Mouse (Mus musculus): Measurements from ENCODE around the gene Yars. TPM values are rescaled to one million over a fixed set of nuclear protein-coding genes. Genes with fewer than 3 reads are reported as not detected.

Gene Yars
- polyA plus RNA-seq (2015; fragmentation: Nextera tagmentation; extraction: Ambion mirVana), result 81.3 and 87.4 TPM in 2 replicates

GRCm38 (mm10) chr4:129189542-129190519 lies at the start of gene Yars, which contains the start of gene S100pbp:
Yars (plus strand) TSS chr4:129189760.
S100pbp (minus strand) TSS chr4:129189727.
- under 1% methylated on average over 58 of the region's 58 CpGs for WGBS
- ATAC-seq (replicated peaks; ENCODE audit: low FRiP score), result peak; percentile 83

GRCm38 (mm10) chr4:129140808-129141207 lies 48.8 kb upstream of the Yars start:
- Histone ChIP-seq H3K4me1 (peaks cover 43% of the 10 kb centered on the region), H3K27ac (no peak overlapping the region), H3K27me3 (peaks cover 24% of the 10 kb centered on the region), H3K36me3 (no peaks in the 10 kb centered on the region; the same call in 1 of the 2 replicates), H3K9ac (no peak overlapping the region), H3K9me3 (replicated peaks) (no peaks in the 10 kb centered on the region), H3K4me3 (replicated peaks) (no peak overlapping the region), H3K4me2 (no peak overlapping the region)
- WGBS, result 56% methylated on average over 4 of the region's 4 CpGs
- ATAC-seq (replicated peaks; ENCODE audit: low FRiP score), result no peak

More at GRCm38 (mm10) chr4:129189542-129190519, at the start of gene Yars, which contains the start of gene S100pbp:
- H3K4me1 ChIP-seq, result peaks cover 36% of the 10 kb centered on the region
- peak within 1 kb of the TSS; percentile 96 for H3K27ac ChIP-seq
- H3K36me3 ChIP-seq, result peaks cover 21% of the 10 kb centered on the region
- H3K4me3 ChIP-seq (replicated peaks), result peak within 1 kb of the TSS; percentile 94
- peak within 1 kb of the TSS; percentile 74 for H3K4me2 ChIP-seq
- H3K9ac ChIP-seq, result peak within 1 kb of the TSS; percentile 80
- no peaks in the 10 kb centered on the region for H3K27me3 ChIP-seq
- no peaks in the 10 kb centered on the region for H3K9me3 ChIP-seq (replicated peaks)

- WGBS, result 75% methylated on average over 17 of the region's 17 CpGs
- no peaks in the 10 kb centered on the region; the same call in 1 of the 2 replicates for H3K36me3 ChIP-seq
- ATAC-seq (replicated peaks; ENCODE audit: low FRiP score), result no peak
Measured at GRCm38 (mm10) chr4:129141560-129142438, 47.8 kb upstream of the Yars start.

GRCm38 (mm10) chr4:129142439-129143045 lies 47.0 kb upstream of the Yars start:
- H3K9me3 ChIP-seq (replicated peaks), result no peaks in the 10 kb centered on the region
- no peak overlapping the region for H3K4me3 ChIP-seq (replicated peaks)
- no peaks in the 10 kb centered on the region; the same call in 1 of the 2 replicates for H3K36me3 ChIP-seq
- no peak for ATAC-seq (replicated peaks; ENCODE audit: low FRiP score)
- no peak overlapping the region for H3K9ac ChIP-seq
- H3K27me3 ChIP-seq, result peaks cover 10% of the 10 kb centered on the region
- no peak overlapping the region for H3K4me2 ChIP-seq
- WGBS, result 82% methylated on average over 11 of the region's 11 CpGs
- H3K4me1 ChIP-seq, result peaks cover 35% of the 10 kb centered on the region
- H3K27ac ChIP-seq, result no peak overlapping the region

More at GRCm38 (mm10) chr4:129141560-129142438, 47.8 kb upstream of the Yars start:
- H3K9ac ChIP-seq, result no peak overlapping the region
- H3K9me3 ChIP-seq (replicated peaks), result no peaks in the 10 kb centered on the region
- H3K4me3 ChIP-seq (replicated peaks), result no peak overlapping the region
- H3K4me1 ChIP-seq, result peaks cover 40% of the 10 kb centered on the region
- no peak overlapping the region for H3K4me2 ChIP-seq
- H3K27ac ChIP-seq, result no peak overlapping the region
- peaks cover 17% of the 10 kb centered on the region for H3K27me3 ChIP-seq

GRCm38 (mm10) chr4:129143509-129143908 lies 46.1 kb upstream of the Yars start:
- no peak for ATAC-seq (replicated peaks; ENCODE audit: low FRiP score)
- Histone ChIP-seq H3K27ac (no peak overlapping the region), H3K4me1 (peaks cover 38% of the 10 kb centered on the region), H3K9me3 (replicated peaks) (no peaks in the 10 kb centered on the region), H3K4me3 (replicated peaks) (no peak overlapping the region), H3K9ac (no peak overlapping the region), H3K36me3 (peaks cover under 1% of the 10 kb centered on the region; the same call in 1 of the 2 replicates), H3K27me3 (peaks cover under 1% of the 10 kb centered on the region; the same call in 1 of the 2 replicates), H3K4me2 (no peak overlapping the region)
- WGBS, result 84% methylated on average over 5 of the region's 5 CpGs

DNA sequence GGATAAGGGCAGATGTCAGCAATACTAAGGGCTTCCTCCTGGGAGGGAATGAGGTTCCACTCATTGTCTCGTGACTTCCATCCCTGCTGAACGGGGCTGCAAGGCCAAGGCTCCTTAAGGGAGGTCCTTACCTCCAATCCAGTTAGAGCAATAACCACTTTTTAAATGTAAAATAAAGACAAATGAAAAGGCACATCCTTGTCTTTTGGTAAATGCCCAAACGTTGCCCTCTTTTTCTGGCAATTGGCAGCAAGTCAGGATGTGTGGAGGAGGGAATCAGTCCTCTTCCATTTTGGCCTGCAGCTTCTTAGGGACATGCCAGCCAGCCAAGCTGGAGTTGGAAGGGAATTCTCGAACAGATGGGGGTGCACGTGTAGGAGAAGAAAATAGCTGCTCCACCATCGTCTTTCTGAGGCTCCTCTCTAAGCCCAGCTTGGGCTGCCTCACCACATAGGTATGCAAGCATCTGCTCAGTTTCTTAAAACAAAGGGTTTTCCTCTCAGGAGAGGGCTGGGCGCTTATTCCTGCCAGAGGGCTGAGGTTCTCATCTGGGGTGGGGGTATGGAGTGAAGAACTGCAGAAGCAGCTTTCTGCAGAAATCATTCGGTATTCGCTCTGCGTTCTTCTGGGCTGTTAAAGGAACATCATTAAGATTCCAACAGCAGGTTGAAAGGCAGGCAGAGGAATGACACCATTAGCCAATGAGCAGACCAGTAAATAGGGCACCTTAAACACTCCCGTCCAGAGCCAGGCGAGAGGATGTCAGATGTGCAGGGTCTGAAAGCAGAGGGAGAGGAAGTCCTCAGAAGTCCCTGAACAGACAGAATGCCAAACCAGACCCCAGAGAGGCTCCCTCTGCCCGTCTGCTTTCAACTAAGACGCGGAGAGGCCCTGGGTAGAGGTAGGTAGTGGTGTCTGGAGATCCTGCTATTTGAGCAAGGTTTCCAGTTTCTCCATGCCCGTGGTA lies 44.9 kb upstream of the Yars start:
- ATAC-seq (replicated peaks; ENCODE audit: low FRiP score), result no peak
- 52% methylated on average over 16 of the region's 16 CpGs for WGBS
- no peaks in the 10 kb centered on the region for H3K9me3 ChIP-seq (replicated peaks)
- H3K4me1 ChIP-seq, result peaks cover 37% of the 10 kb centered on the region
- peaks cover 12% of the 10 kb centered on the region for H3K36me3 ChIP-seq
- H3K27ac ChIP-seq, result no peak overlapping the region; the same call in 1 of the 2 replicates
- H3K9ac ChIP-seq, result no peak overlapping the region
- no peak overlapping the region for H3K4me2 ChIP-seq
- H3K4me3 ChIP-seq (replicated peaks), result no peak overlapping the region
- H3K27me3 ChIP-seq, result no peaks in the 10 kb centered on the region

DNA sequence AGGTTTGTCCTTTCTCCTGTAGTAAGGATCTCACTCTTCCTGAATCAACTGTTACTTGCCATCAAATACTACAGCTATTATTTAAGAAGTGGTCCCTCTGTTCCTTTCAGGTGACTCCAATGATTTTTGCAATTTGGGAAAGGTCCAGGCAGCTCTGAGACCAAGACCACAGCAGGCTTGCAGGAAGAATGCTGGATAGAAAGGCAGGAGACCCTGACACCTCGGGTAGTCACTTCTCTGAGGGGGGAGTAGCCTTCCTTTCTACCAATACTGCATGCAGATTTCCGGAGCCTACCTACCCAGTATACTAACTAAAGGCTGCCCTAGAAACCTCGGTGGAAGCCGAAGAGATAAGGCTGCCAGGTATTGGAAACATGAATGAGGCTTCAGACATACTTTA lies 44.1 kb upstream of the Yars start:
- Histone ChIP-seq H3K36me3 (peaks cover 18% of the 10 kb centered on the region), H3K4me1 (peaks cover 32% of the 10 kb centered on the region), H3K4me2 (no peak overlapping the region), H3K27me3 (no peaks in the 10 kb centered on the region), H3K4me3 (replicated peaks) (no peak overlapping the region), H3K9ac (no peak overlapping the region), H3K27ac (no peak overlapping the region; the same call in 1 of the 2 replicates), H3K9me3 (replicated peaks) (no peaks in the 10 kb centered on the region)
- 61% methylated on average over 4 of the region's 4 CpGs for WGBS
- ATAC-seq (replicated peaks; ENCODE audit: low FRiP score), result no peak

GRCm38 (mm10) chr4:129145943-129146342 lies 43.6 kb upstream of the Yars start:
- Histone ChIP-seq H3K4me2 (no peak overlapping the region), H3K4me1 (peaks cover 29% of the 10 kb centered on the region), H3K27ac (no peak overlapping the region), H3K27me3 (no peaks in the 10 kb centered on the region), H3K9ac (no peak overlapping the region), H3K36me3 (peaks cover 24% of the 10 kb centered on the region), H3K9me3 (replicated peaks) (no peaks in the 10 kb centered on the region), H3K4me3 (replicated peaks) (no peak overlapping the region)
- no peak for ATAC-seq (replicated peaks; ENCODE audit: low FRiP score)
- WGBS, result 63% methylated on average over 4 of the region's 4 CpGs

- Histone ChIP-seq H3K4me1 (peaks cover 26% of the 10 kb centered on the region; the same call in 1 of the 2 replicates), H3K27me3 (no peaks in the 10 kb centered on the region), H3K9me3 (replicated peaks) (no peaks in the 10 kb centered on the region), H3K4me3 (replicated peaks) (no peak overlapping the region), H3K36me3 (peaks cover 28% of the 10 kb centered on the region), H3K9ac (no peak overlapping the region), H3K27ac (peak overlapping the region; percentile 51; the same call in 1 of the 2 replicates), H3K4me2 (no peak overlapping the region)
- ATAC-seq (replicated peaks; ENCODE audit: low FRiP score), result no peak
- 57% methylated on average over 2 of the region's 2 CpGs for WGBS
Measured at GRCm38 (mm10) chr4:129146392-129146791, 43.2 kb upstream of the Yars start.

DNA sequence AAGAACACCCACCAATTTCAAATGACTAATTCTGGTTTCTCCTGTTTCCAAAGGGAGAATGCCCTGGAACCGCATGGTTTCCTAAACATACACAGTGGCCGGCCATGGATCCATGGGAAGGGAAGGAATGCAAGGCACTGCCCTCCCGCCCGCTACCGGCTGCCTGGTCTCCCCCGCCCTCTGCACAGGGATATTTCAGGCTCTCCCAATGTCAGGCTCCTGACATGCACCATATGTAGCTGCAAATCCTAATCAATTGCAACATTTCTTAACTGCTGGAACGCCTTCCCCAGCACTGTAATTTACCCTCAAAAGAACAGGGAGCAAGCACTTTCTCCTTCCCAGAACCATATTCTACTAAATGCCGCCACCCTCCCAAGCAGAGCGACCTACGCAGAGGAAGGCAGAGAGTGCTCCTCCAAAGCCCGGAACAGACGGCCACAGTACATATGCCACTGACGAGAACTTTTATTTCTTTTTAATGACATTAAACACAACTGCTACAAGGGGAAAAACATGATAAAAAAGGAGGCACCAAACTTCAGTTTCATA lies 41.9 kb upstream of the Yars start:
- H3K9me3 ChIP-seq (replicated peaks), result no peaks in the 10 kb centered on the region
- no peak overlapping the region for H3K9ac ChIP-seq
- ATAC-seq (replicated peaks; ENCODE audit: low FRiP score), result no peak
- WGBS, result 68% methylated on average over 13 of the region's 13 CpGs
- H3K4me1 ChIP-seq, result peaks cover 19% of the 10 kb centered on the region; the same call in 1 of the 2 replicates
- H3K27ac ChIP-seq, result peak overlapping the region; percentile 72
- H3K36me3 ChIP-seq, result peaks cover 40% of the 10 kb centered on the region
- H3K4me3 ChIP-seq (replicated peaks), result no peak overlapping the region
- 0 out of 2 replicates have a peak overlapping the region, but pooled peaks have one; percentile 16 for H3K4me2 ChIP-seq
- no peaks in the 10 kb centered on the region for H3K27me3 ChIP-seq
